In the genomic region with DNA sequence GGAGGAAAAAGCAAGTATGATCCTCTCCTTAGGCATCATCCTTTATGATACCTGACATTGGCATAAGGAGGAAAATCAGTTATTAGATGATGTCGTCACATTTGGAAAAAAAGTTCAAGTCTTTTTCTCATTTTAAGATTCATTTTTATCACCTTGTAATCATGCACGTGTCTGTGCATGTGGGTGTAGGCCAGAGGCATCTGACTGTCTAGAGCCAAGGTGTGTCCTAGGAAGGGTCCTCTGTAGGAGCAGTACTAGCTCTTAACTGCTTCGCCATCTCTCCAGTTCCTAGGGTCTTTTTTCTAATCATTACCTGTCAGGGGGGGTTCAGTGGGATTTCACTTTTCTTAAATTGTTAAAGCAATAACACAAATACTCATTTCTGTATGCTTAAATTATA, we compare ENCODE assay signal across 7 mouse cellular contexts. TPM values are rescaled to one million over a fixed set of nuclear protein-coding genes. Genes with fewer than 3 reads are reported as not detected.
A peak's percentile ranks its signal among the peaks of the same experiment; 100 is the strongest.
DNase-seq lines count a peak whose midpoint lies in the region; ATAC-seq and TF ChIP-seq lines count a peak whose summit lies in the region.

No protein-coding gene starts in this region.

- no peaks in the 10 kb centered on the region for H3K9me3 ChIP-seq in embryonic facial prominence, embryonic 14.5 days (ENCODE audit: control insufficient read depth, low read length)
- no peaks in the 10 kb centered on the region for H3K9me3 ChIP-seq in intestine, postnatal 0 days (ENCODE audit: control insufficient read depth)
- no peaks in the 10 kb centered on the region for H3K9me3 ChIP-seq in neural tube, embryonic 14.5 days (ENCODE audit: control insufficient read depth, low read length)

- no peaks in the 10 kb centered on the region for H3K4me1 ChIP-seq in embryonic facial prominence, embryonic 14.5 days (ENCODE audit: control insufficient read depth, insufficient read depth, low read length)
- H3K4me1 ChIP-seq in intestine, postnatal 0 days (replicated peaks; ENCODE audit: control insufficient read depth, insufficient read depth, low read length) = no peaks in the 10 kb centered on the region
- peaks cover 3% of the 10 kb centered on the region; the same call in 1 of the 2 replicates for H3K4me1 ChIP-seq in neural tube, embryonic 14.5 days (ENCODE audit: control insufficient read depth, insufficient read depth, low read length)

- peak overlapping the region; percentile 52 for H3K4me2 ChIP-seq in embryonic facial prominence, embryonic 14.5 days (ENCODE audit: low read depth, low read length)
- H3K4me2 ChIP-seq in intestine, postnatal 0 days (replicated peaks; ENCODE audit: low read depth) = peak overlapping the region; percentile 61; the same call in 1 of the 2 replicates
- peak overlapping the region; percentile 46 for H3K4me2 ChIP-seq in neural tube, embryonic 14.5 days (ENCODE audit: low read depth, low read length)

- no peak for TF ChIP-seq CTCF in layer of hippocampus, adult 2 months (conservative IDR thresholded peaks at IDR 0.05)
- TF ChIP-seq CTCF in intestine, postnatal 0 days (IDR thresholded peaks at IDR 0.05; ENCODE audit: low read depth) = no peak

- 38% methylated on average over 3 of the region's 3 CpGs for WGBS in embryonic facial prominence, embryonic 14.5 days
- 44% methylated on average over 3 of the region's 3 CpGs for WGBS in intestine, postnatal 0 days
- 34% methylated on average over 3 of the region's 3 CpGs for WGBS in neural tube, embryonic 14.5 days

- peak; percentile 56; the same call in 1 of the 2 replicates for ATAC-seq in embryonic facial prominence, embryonic 14.5 days (ENCODE audit: low read depth)
- no peak for ATAC-seq in intestine, postnatal 0 days
- peak; percentile 68; the same call in 1 of the 2 replicates for ATAC-seq in neural tube, embryonic 14.5 days (ENCODE audit: low read depth)

- H3K9ac ChIP-seq in embryonic facial prominence, embryonic 14.5 days (ENCODE audit: low read depth, low read length) = no peak overlapping the region
- H3K9ac ChIP-seq in intestine, postnatal 0 days (ENCODE audit: low read depth, low read length) = no peak overlapping the region
- no peak overlapping the region for H3K9ac ChIP-seq in neural tube, embryonic 14.5 days (replicated peaks; ENCODE audit: low read depth, low read length)

- peak overlapping the region; percentile 95 for H3K27ac ChIP-seq in layer of hippocampus, adult 2 months
- peak overlapping the region; percentile 33; the same call in 1 of the 2 replicates for H3K27ac ChIP-seq in embryonic facial prominence, embryonic 14.5 days (replicated peaks; ENCODE audit: low read depth, low read length)
- no peak overlapping the region for H3K27ac ChIP-seq in intestine, postnatal 0 days (ENCODE audit: low read depth, low read length)
- H3K27ac ChIP-seq in neural tube, embryonic 14.5 days (ENCODE audit: low read depth, low read length) = no peak overlapping the region

- peak overlapping the region; percentile 61 for H3K4me3 ChIP-seq in layer of hippocampus, adult 2 months
- peak overlapping the region; percentile 45 for H3K4me3 ChIP-seq in embryonic facial prominence, embryonic 14.5 days (ENCODE audit: low read depth, low read length)
- peak overlapping the region; percentile 50; the same call in 1 of the 2 replicates for H3K4me3 ChIP-seq in intestine, postnatal 0 days (ENCODE audit: low read depth, low read length)
- peak overlapping the region; percentile 38 for H3K4me3 ChIP-seq in neural tube, embryonic 14.5 days (ENCODE audit: low read depth, low read length)

- H3K36me3 ChIP-seq in embryonic facial prominence, embryonic 14.5 days (ENCODE audit: control insufficient read depth, insufficient read depth, low read length) = no peaks in the 10 kb centered on the region
- no peaks in the 10 kb centered on the region for H3K36me3 ChIP-seq in intestine, postnatal 0 days (ENCODE audit: control insufficient read depth, insufficient read depth)
- no peaks in the 10 kb centered on the region for H3K36me3 ChIP-seq in neural tube, embryonic 14.5 days (ENCODE audit: control insufficient read depth, insufficient read depth, low read length)

- no peaks in the 10 kb centered on the region for H3K27me3 ChIP-seq in embryonic facial prominence, embryonic 14.5 days (replicated peaks; ENCODE audit: control insufficient read depth, insufficient read depth, low read length)
- H3K27me3 ChIP-seq in intestine, postnatal 0 days (replicated peaks; ENCODE audit: control insufficient read depth, insufficient read depth, low read length) = no peaks in the 10 kb centered on the region
- no peaks in the 10 kb centered on the region for H3K27me3 ChIP-seq in neural tube, embryonic 14.5 days (ENCODE audit: control insufficient read depth, insufficient read depth, low read length)

- no peak for DNase-seq in layer of hippocampus, adult 2 months (ENCODE audit: low spot score in 2 of 2)
- no peak for DNase-seq in layer of hippocampus, adult 9-10 months (ENCODE audit: low spot score)
- no peak for DNase-seq in embryonic facial prominence, embryonic 14.5 days (ENCODE audit: low spot score)
- no peak for DNase-seq in T-cell, adult 2 months (ENCODE audit: low spot score)
- no peak for DNase-seq in adrenal gland, postnatal 10 days

RNA-seq across cellular contexts. Expression of a gene that starts 0.8 kb away (rescaled TPM):
- 10 to 100 TPM; 34.6 to 37.0 TPM for total RNA-seq in layer of hippocampus, adult 2 months (2021)
- 29.6 and 35.8 TPM in 2 replicates for polyA plus RNA-seq in embryonic facial prominence, embryonic 14.5 days (2014; fragmentation: Nextera tagmentation; extraction: Ambion mirVana)
- polyA plus RNA-seq in intestine, postnatal 0 days (2015; fragmentation: Nextera tagmentation; extraction: Ambion mirVana) = 17.2 and 17.3 TPM in 2 replicates
- 76.2 and 93.6 TPM in 2 replicates for polyA plus RNA-seq in neural tube, embryonic 14.5 days (2014; fragmentation: Nextera tagmentation; extraction: Ambion mirVana)
- total RNA-seq in adrenal gland, postnatal 10 days (2021) = 10 to 100 TPM; 18.8 to 23.7 TPM

Comparison
In these comparisons a context has a peak if more than half of its experiments do, and no peak if none do; other contexts are left out.
1. H3K27ac ChIP-seq: peak in layer of hippocampus, adult 2 months (single experiment) and embryonic facial prominence, embryonic 14.5 days (single experiment); none in intestine, postnatal 0 days (single experiment) and neural tube, embryonic 14.5 days (single experiment).
2. Peak in every context shown above with its lines, with median percentiles within 50 percentile points of each other: H3K4me3 ChIP-seq and H3K4me2 ChIP-seq.